Mouse (Mus musculus) liver, embryonic 14.5 days (tissue): ENCODE data around the gene Sec22c. TPM values are rescaled to one million over a fixed set of nuclear protein-coding genes. Genes with fewer than 3 reads are reported as not detected.

ENCODE experiments used
- ATAC-seq: fragments of 200-750 bp; cut with Nextera tagmentation; 2 replicates; pipeline ENCODE4 v1.8.0; 2017; ENCODE audit warnings: moderate number of reproducible peaks, mild to moderate bottlenecking, moderate library complexity; ENCODE audit not compliant: insufficient read depth
- DNase-seq, 3 experiments: peaks; one replicate each; pipeline ENCODE4 v3.0.0-alpha.2; 2012 to 2013; ENCODE audit warnings: low read depth in 3 of 3, low spot score in 3 of 3
- H3K27ac ChIP-seq: fragments of 300-500 bp; sonication (generic); 2 replicates; pipeline ENCODE4 v1.5.1; 2014; ENCODE audit warnings: moderate library complexity, mild to moderate bottlenecking, control low read depth, inconsistent platforms
- H3K27me3 ChIP-seq: fragments of 300-500 bp; sonication (generic); 2 replicates; pipeline ENCODE4 v1.6.1; 2014; ENCODE audit warnings: mild to moderate bottlenecking, low read length, moderate library complexity; ENCODE audit not compliant: control insufficient read depth, insufficient read depth
- H3K36me3 ChIP-seq: fragments of 300-500 bp; sonication (generic); replicated peaks from 2 replicates; pipeline ENCODE4 v1.6.1; 2014; ENCODE audit warnings: low read depth; ENCODE audit not compliant: control insufficient read depth, insufficient read depth
- H3K4me1 ChIP-seq, 2 experiments: fragments of 200-500 bp in 1 of 2; fragments of 300-500 bp in 1 of 2; sonication (generic) in 1 of 2; replicated peaks; 2 replicates each; pipeline ENCODE4 v1.6.1; 2012 to 2014; ENCODE audit warnings: antibody characterized with exemption in 1 of 2, inconsistent platforms in 1 of 2, low read length in 1 of 2; ENCODE audit not compliant: control insufficient read depth in 2 of 2, insufficient read depth in 2 of 2
- H3K4me2 ChIP-seq: fragments of 300-500 bp; sonication (generic); 2 replicates; pipeline ENCODE4 v1.6.1; 2014; ENCODE audit warnings: low read depth, mild to moderate bottlenecking, control low read depth, moderate library complexity
- H3K4me3 ChIP-seq, 2 experiments: fragments of 200-500 bp in 1 of 2; fragments of 300-500 bp in 1 of 2; sonication (generic) in 1 of 2; 2 replicates each; pipeline ENCODE4 v1.5.1; 2012 to 2014; ENCODE audit warnings: low read depth in 2 of 2, low read length in 2 of 2, mild to moderate bottlenecking in 2 of 2, control low read depth in 1 of 2, inconsistent platforms in 1 of 2, moderate library complexity in 1 of 2; ENCODE audit not compliant: insufficient read depth in 1 of 2
- H3K9ac ChIP-seq: fragments of 300-500 bp; sonication (generic); replicated peaks from 2 replicates; pipeline ENCODE4 v1.6.1; 2014; ENCODE audit warnings: mild to moderate bottlenecking, control low read depth, moderate library complexity
- H3K9me3 ChIP-seq: fragments of 300-500 bp; sonication (generic); 2 replicates; pipeline ENCODE4 v1.6.1; 2016; ENCODE audit warnings: low read length, mixed read lengths; ENCODE audit not compliant: control insufficient read depth
- CTCF ChIP-seq: IDR thresholded peaks from 2 replicates; pipeline ENCODE4 v1.5.1; 2016; ENCODE audit warnings: antibody characterized with exemption, low read depth, control low read depth
- EP300 ChIP-seq: IDR thresholded peaks from 2 replicates; pipeline ENCODE4 v1.6.1; 2016; ENCODE audit warnings: antibody characterized with exemption, low read depth
- WGBS: fragments of 180-500 bp; shearing (Covaris S2); extraction: QIAGEN DNeasy Blood & Tissue Kit; methylation state at CpG from one replicate; pipeline ENCODE4 v1.1.7; 2014; ENCODE audit not compliant: insufficient replicate concordance; 5-methylcytosine and 5-hydroxymethylcytosine counted together
- polyA plus RNA-seq, 2 experiments: library from polyadenylated mRNA; depleted of rRNA in 1 of 2; stranded (reverse) in 1 of 2; unstranded in 1 of 2; fragments of >200 nt; fragmentation: Nextera tagmentation in 1 of 2; extraction: Ambion mirVana in 1 of 2; gene quantifications; 2 replicates each; pipeline versions ENCODE4 v1.2.1 to v1.2.3; 2012 to 2014

The Sec22c gene
- polyA plus RNA-seq, 2 experiments, result 1.8 to 2.9 TPM

GRCm38 (mm10) chr9:121673716-121674115 is 31.6 kb downstream of the Sec22c start:
- TF ChIP-seq CTCF, result no peak
- TF ChIP-seq EP300, result no peak
- H3K4me3 ChIP-seq, result no peak overlapping the region
- DNase-seq (no peak), ATAC-seq (no peak)
- H3K4me2 ChIP-seq, result no peak overlapping the region
- 56% methylated on average over 5 of the region's 5 CpGs for WGBS
- H3K9me3 ChIP-seq, result no peaks in the 10 kb centered on the region
- no peak overlapping the region for H3K27ac ChIP-seq
- H3K4me1 ChIP-seq, result peaks cover 0 to 12% of the 10 kb centered on the region in 2 experiments; a peak in 2 of 4 replicates
- peaks cover 8% of the 10 kb centered on the region; the same call in 1 of the 2 replicates for H3K27me3 ChIP-seq
- H3K36me3 ChIP-seq, result no peaks in the 10 kb centered on the region
- H3K9ac ChIP-seq, result no peak overlapping the region

- WGBS, result 12% methylated on average over 5 of the region's 5 CpGs
- Histone ChIP-seq H3K4me2 (no peak overlapping the region), H3K27me3 (peaks cover 8% of the 10 kb centered on the region; the same call in 1 of the 2 replicates), H3K4me3 (no peak overlapping the region), H3K36me3 (no peaks in the 10 kb centered on the region), H3K9ac (no peak overlapping the region), H3K4me1 (peaks cover 0 to 10% of the 10 kb centered on the region in 2 experiments; a peak in 2 of 4 replicates), H3K27ac (no peak overlapping the region), H3K9me3 (no peaks in the 10 kb centered on the region)
- TF ChIP-seq EP300, result no peak
- TF ChIP-seq CTCF, result no peak
- ATAC-seq, result no peak
- DNase-seq, result no peak
Measured at GRCm38 (mm10) chr9:121672311-121672710, 33.0 kb downstream of the Sec22c start.

- no peak for ATAC-seq
- Histone ChIP-seq H3K27me3 (peaks cover 8% of the 10 kb centered on the region; the same call in 1 of the 2 replicates), H3K27ac (no peak overlapping the region), H3K4me2 (no peak overlapping the region), H3K9me3 (no peaks in the 10 kb centered on the region), H3K4me1 (peaks cover 0 to 5% of the 10 kb centered on the region in 2 experiments; a peak in 1 of 4 replicates), H3K36me3 (no peaks in the 10 kb centered on the region), H3K4me3 (no peak overlapping the region), H3K9ac (no peak overlapping the region)
- 11% methylated on average over 7 of the region's 7 CpGs for WGBS
- DNase-seq, result peak; percentile 15 to 28 (median 17)
- TF ChIP-seq CTCF, result peak; percentile 81
- no peak for TF ChIP-seq EP300
Measured at GRCm38 (mm10) chr9:121671300-121671699, 34.0 kb downstream of the Sec22c start.

- no peak overlapping the region for H3K9ac ChIP-seq
- H3K36me3 ChIP-seq, result no peaks in the 10 kb centered on the region
- no peak overlapping the region for H3K27ac ChIP-seq
- no peak for ATAC-seq
- TF ChIP-seq CTCF (peak; percentile 79), EP300 (no peak)
- H3K27me3 ChIP-seq, result peaks cover 8% of the 10 kb centered on the region; the same call in 1 of the 2 replicates
- H3K9me3 ChIP-seq, result no peaks in the 10 kb centered on the region
- no peak overlapping the region for H3K4me3 ChIP-seq
- 1% methylated on average over 28 of the region's 28 CpGs for WGBS
- no peak for DNase-seq
- peak overlapping the region; percentile 38 for H3K4me2 ChIP-seq
- peaks cover 0 to 5% of the 10 kb centered on the region in 2 experiments; a peak in 1 of 4 replicates for H3K4me1 ChIP-seq
Measured at GRCm38 (mm10) chr9:121669348-121669791, 35.9 kb downstream of the Sec22c start.

- Histone ChIP-seq H3K27ac (no peak overlapping the region), H3K4me3 (no peak overlapping the region), H3K9me3 (no peaks in the 10 kb centered on the region), H3K4me2 (no peak overlapping the region), H3K9ac (no peak overlapping the region), H3K36me3 (no peaks in the 10 kb centered on the region), H3K27me3 (peaks cover 8% of the 10 kb centered on the region; the same call in 1 of the 2 replicates), H3K4me1 (peaks cover 0 to 5% of the 10 kb centered on the region in 2 experiments; a peak in 1 of 4 replicates)
- 58% methylated on average over 11 of the region's 11 CpGs for WGBS
- DNase-seq (no peak), ATAC-seq (no peak)
- TF ChIP-seq EP300 (no peak), CTCF (no peak)
Measured at GRCm38 (mm10) chr9:121667822-121668221, 37.5 kb downstream of the Sec22c start.
